ENCODE assay signal across 8 mouse cellular contexts in the genomic region with DNA sequence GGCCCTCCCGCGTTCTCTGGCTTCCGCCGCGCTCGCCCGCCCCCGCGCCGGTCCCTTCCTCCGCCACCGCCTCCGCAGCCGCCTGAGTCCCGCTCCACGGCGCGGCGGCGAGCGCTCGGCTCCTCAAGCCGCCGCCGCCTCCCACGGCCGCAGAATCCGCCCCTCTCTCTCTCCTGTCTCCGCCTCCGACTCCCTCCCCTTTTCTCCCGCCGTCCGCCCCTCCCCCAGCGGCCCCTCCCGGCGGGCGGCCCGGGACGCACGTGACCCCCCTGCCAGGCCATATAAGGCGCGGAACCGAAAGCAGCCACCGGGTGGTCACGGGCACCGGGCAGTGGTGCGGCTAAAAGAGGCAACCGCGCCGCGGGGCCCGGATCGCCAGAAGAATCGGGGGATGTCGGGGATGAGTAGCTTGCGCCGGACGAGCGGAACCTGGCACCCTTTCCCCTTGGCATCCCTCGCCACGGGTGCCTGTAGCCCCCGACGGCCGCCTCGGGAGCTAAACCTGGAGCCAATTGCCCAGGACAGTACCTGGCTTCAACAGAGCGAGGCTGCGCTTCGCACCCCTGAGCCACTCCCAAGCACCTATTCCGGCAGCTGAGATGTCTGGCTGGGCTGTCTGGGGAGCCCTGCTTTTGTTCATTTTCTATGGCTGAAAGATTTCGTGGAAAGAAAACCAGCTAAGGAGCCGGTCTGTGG. TPM values are rescaled to one million over a fixed set of nuclear protein-coding genes. Genes with fewer than 3 reads are reported as not detected.
DNase-seq lines count a peak whose midpoint lies in the region; ATAC-seq lines count a peak whose summit lies in the region.

A gene (minus strand): TSS at position 160 of the 696 bp plus-strand sequence.

- peak; percentile 96 to 97 for DNase-seq in adrenal gland, adult (ENCODE audit: inconsistent age in 2 of 2, low spot score in 1 of 2)
- peak; percentile 81 for DNase-seq in embryo, embryonic 10 days (ENCODE audit: low spot score)
- DNase-seq in gastrocnemius, postnatal 25 days, result peak; percentile 92
- DNase-seq in intestine, embryonic 14.5 days (ENCODE audit: low spot score), result peak; percentile 92
- DNase-seq in left cerebral cortex, postnatal 10 days (ENCODE audit: extremely low spot score in 1 of 2, low spot score in 2 of 2), result peak; percentile 90 to 95
- peak; percentile 86 for DNase-seq in right cerebral cortex, adult 18-20 months
- peak; percentile 91 to 92 for DNase-seq in urinary bladder, adult 18-20 months (ENCODE audit: low spot score in 2 of 2)

- peak within 1 kb of the TSS; percentile 57 for H3K9ac ChIP-seq in intestine, embryonic 14.5 days (ENCODE audit: low read length)

- peak within 1 kb of the TSS; percentile 69 for H3K4me2 ChIP-seq in intestine, embryonic 14.5 days (ENCODE audit: low read length)

- ATAC-seq in intestine, embryonic 14.5 days (replicated peaks; ENCODE audit: low FRiP score, low TSS enrichment, low read depth), result peak; percentile 96

- H3K9me3 ChIP-seq in intestine, embryonic 14.5 days (ENCODE audit: control insufficient read depth, low read length), result no peaks in the 10 kb centered on the region
- H3K9me3 ChIP-seq in megakaryocyte, embryonic 14.5 days, result no peaks in the 10 kb centered on the region

- intact Hi-C loops in left cerebral cortex, postnatal 10 days (cut with DNase I), result loop anchor here (5.0 kb wide), 2 partner anchors 55 to 375 kb away; no protein-coding TSS in a partner anchor

- 0 out of 2 replicates have a peak, but pooled peaks cover 6% of the 10 kb centered on the region for H3K27me3 ChIP-seq in intestine, embryonic 14.5 days (replicated peaks; ENCODE audit: control insufficient read depth, insufficient read depth, low read length)
- peaks cover 32% of the 10 kb centered on the region for H3K27me3 ChIP-seq in megakaryocyte, embryonic 14.5 days (replicated peaks)

- H3K27ac ChIP-seq in intestine, embryonic 14.5 days (ENCODE audit: low read depth), result peak within 1 kb of the TSS; percentile 73

- H3K4me1 ChIP-seq in intestine, embryonic 14.5 days (replicated peaks; ENCODE audit: control insufficient read depth, insufficient read depth, low read length), result no peaks in the 10 kb centered on the region
- peaks cover 30% of the 10 kb centered on the region for H3K4me1 ChIP-seq in megakaryocyte, embryonic 14.5 days

- H3K36me3 ChIP-seq in intestine, embryonic 14.5 days (ENCODE audit: control insufficient read depth, insufficient read depth, low read length), result no peaks in the 10 kb centered on the region
- no peaks in the 10 kb centered on the region for H3K36me3 ChIP-seq in megakaryocyte, embryonic 14.5 days (replicated peaks; ENCODE audit: low read length)

- under 1% methylated on average over 64 of the region's 71 CpGs for WGBS in intestine, embryonic 14.5 days

- H3K4me3 ChIP-seq in intestine, embryonic 14.5 days (ENCODE audit: low read depth, low read length), result peak within 1 kb of the TSS; percentile 55
- H3K4me3 ChIP-seq in megakaryocyte, embryonic 14.5 days (replicated peaks), result peak within 1 kb of the TSS; percentile 91

RNA-seq across cellular contexts. Expression of the gene that starts here (rescaled TPM):
- total RNA-seq in gastrocnemius, postnatal 25 days (2021), result 1 to 10 TPM; 2.8 to 3.1 TPM
- polyA plus RNA-seq in intestine, embryonic 14.5 days (2014; fragmentation: Nextera tagmentation; extraction: Ambion mirVana), result 2.0 and 2.1 TPM in 2 replicates
- 10 to 100 TPM; 80.8 to 89.3 TPM for total RNA-seq in left cerebral cortex, postnatal 10 days (2021)
- 0.01 and 0.17 TPM in 2 replicates for polyA plus RNA-seq in megakaryocyte, embryonic 14.5 days (2012; ENCODE audit: insufficient read depth, low replicate concordance)

Comparison
In these comparisons a context has a peak if more than half of its experiments do, and no peak if none do; other contexts are left out.
1. Peak in every context shown above with its lines: DNase-seq, ATAC-seq, H3K4me3 ChIP-seq and H3K27ac ChIP-seq.
2. RNA of the gene that starts here (total RNA-seq): 80.8 to 89.3 TPM in left cerebral cortex, postnatal 10 days; 2.8 to 3.1 TPM in gastrocnemius, postnatal 25 days; every median in the first group is over 10 times any median in the second.